Mouse (Mus musculus) left cerebral cortex, postnatal 10 days (tissue): ENCODE data around the gene Mtrr. TPM values are rescaled to one million over a fixed set of nuclear protein-coding genes. Genes with fewer than 3 reads are reported as not detected.

ENCODE experiments used
- DNase-seq, 2 experiments: peaks; one replicate each; pipeline ENCODE4 v3.0.0; 2021 to 2022; ENCODE audit warnings: low spot score in 2 of 2, mixed read lengths in 1 of 2; ENCODE audit errors: extremely low spot score in 1 of 2
- intact Hi-C: fragments of 180-260 bp; cut with DNase I; formaldehyde crosslinking; loops from one replicate; pipeline ENCODE4 v1.15.1; 2025
- total RNA-seq, 2 experiments: library from RNA; stranded (reverse); gene quantifications; 2 replicates each; pipeline ENCODE4 v1.2.3; 2021

Mtrr gene
- 10 to 100 TPM in 1 of 2 experiments, 1 to 10 TPM in 1; 9.3 to 11.9 TPM for total RNA-seq

DNA sequence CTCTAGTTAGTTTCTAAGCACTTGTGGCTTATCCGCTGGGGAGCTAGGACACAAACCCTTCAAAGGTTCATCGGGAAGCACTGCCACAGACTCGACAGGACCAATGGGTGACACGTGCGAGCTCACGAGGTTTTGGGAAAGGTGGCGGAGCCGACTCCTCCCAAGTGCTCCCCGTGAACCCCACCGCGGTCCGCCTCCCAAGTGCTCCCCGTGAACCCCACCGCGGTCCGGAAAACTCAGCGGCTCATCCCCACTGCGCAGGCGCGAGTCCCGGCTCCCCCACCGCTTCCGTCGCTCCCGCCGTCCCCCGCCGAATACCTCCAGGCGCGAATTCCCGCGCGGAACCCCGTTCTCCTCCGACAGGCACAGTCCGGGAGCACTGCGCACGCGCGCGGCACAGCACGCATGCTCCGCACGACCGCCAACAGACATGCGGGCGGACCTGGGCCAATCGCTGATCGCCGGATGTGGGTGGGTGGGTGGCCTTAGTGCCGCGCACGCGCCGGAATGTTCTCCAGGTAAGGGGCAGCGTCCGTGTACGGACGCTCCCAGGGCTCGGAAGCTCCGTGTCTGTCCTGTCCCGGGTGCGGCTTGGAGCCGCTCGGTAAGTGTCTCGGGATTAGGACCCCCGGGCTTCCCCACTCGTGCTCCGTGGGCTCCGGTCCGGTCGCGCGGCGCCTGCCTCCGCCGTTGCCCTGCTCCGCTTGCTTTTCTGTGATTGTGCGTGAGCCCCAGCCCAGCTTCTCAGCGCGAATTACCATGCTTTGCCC, at the start of gene Mtrr, which contains the start of gene Fastkd3:
Gene Mtrr, minus strand, starts transcription at position 403 of the 770 bp plus-strand sequence.
Gene Fastkd3, plus strand, starts transcription at position 488 of the 770 bp plus-strand sequence.
- intact Hi-C loops = no loop called here
- DNase-seq = peak; percentile 96 to 99

DNA sequence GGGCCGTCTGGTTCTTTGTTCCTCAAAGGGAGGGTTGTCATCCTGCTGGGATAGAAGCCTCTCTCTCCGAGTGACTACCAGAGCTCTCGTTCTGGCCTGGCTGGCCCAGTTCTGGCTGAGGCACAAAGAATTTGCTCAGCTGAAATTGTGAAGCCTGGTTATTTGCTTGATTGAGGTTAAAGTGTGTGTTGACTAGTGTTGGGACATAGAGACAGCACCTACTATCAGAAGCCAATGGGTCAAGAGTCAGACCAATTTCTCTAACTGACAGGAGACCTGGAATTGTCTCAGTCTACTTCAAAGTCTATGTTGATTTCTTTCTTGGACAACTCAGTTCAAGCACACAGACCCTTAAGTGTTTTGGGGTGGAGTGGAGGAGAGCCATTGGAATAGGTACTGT, 45.1 kb upstream of the Mtrr start:
- intact Hi-C loops = no loop called here
- no peak for DNase-seq

- DNase-seq = peak in 1 of 2 experiments; percentile 38
- intact Hi-C loops = loop anchor here (5.0 kb wide), 1 partner anchor 375 kb away; the partner anchor contains the start of gene Adcy2
These were observed 40.8 kb upstream of the Mtrr start for GRCm38 (mm10) chr13:68622792-68623191.

DNA sequence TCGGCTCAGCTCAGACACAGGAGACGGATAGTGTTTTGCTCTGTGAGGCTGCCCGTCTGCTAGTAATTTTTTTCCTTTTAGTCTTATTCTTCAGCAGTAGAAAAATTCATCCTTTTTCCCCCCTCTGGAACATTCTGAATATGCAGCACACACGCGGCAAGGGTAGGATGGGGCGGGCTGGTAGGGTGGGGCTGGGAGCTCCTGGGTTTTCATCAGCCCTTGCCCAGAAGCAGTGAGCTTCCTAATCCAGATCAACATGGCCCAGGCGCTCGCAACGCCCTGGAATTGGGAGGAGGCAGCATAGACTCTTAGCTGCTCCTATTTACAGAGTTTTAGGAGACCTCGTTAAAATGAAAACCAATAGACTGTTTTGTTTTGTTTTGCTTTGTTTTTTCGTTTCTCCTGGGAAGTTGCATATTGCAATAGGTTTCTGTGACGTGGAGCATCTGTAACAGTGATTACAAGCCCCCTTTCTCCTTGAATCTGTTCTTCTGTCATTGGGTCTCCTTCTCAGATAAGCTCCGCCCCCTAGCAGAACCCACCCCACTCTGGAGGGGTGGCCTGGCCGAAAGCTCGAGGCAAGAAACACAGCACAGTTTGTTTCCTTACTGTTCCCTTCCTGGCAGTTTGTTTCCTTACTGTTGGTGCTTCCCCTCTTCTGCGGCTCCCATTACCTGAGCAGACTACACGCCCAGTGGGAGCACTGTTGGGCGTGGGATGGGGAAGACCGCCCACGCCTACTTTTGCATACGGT, 25.9 kb upstream of the Mtrr start:
- intact Hi-C loops = loop anchor here (10.0 kb wide), 1 partner anchor 477 kb away; no protein-coding TSS in a partner anchor
- DNase-seq = no peak

GRCm38 (mm10) chr13:68605689-68606126, 23.8 kb upstream of the Mtrr start:
- intact Hi-C loops = loop anchor here (10.0 kb wide), 1 partner anchor 479 kb away; no protein-coding TSS in a partner anchor

GRCm38 (mm10) chr13:68603085-68603484, 21.1 kb upstream of the Mtrr start:
- intact Hi-C loops = loop anchor here (5.0 to 10.0 kb wide), 4 partner anchors 394 to 879 kb away; partner anchors contain the start of gene Adcy2
- no peak for DNase-seq

More at GRCm38 (mm10) chr13:68605689-68606126, 23.8 kb upstream of the Mtrr start:
- peak in 1 of 2 experiments; percentile 66 for DNase-seq

- intact Hi-C loops = loop anchor here (5.0 to 10.0 kb wide), 4 partner anchors 396 to 881 kb away; partner anchors contain the start of gene Adcy2
- no peak for DNase-seq
These were observed 19.2 kb upstream of the Mtrr start for GRCm38 (mm10) chr13:68601184-68601583.

GRCm38 (mm10) chr13:68598953-68599352, 17.0 kb upstream of the Mtrr start:
- DNase-seq = no peak
- intact Hi-C loops = no loop called here

DNA sequence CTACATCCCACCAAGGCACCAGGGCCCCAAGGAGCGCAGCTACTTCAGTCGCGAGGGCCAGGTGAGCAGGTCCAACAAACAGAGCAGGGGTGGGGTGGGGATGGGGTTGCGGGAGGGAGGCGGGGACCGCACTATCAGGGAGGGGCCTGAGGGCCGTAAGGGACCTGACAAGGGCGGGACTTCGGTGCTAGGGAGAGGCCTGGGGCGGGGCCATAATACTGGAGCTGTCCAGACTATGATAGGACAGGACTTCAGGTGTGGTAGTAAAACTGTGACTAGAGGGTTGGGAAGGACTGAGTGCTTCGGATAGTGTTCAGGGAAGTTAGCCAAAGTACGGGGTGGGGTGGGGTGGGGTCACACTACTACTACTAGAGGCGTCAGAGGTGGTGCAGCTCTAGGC, 15.7 kb upstream of the Mtrr start:
- DNase-seq = peak in 1 of 2 experiments; percentile 46
- intact Hi-C loops = no loop called here

DNA sequence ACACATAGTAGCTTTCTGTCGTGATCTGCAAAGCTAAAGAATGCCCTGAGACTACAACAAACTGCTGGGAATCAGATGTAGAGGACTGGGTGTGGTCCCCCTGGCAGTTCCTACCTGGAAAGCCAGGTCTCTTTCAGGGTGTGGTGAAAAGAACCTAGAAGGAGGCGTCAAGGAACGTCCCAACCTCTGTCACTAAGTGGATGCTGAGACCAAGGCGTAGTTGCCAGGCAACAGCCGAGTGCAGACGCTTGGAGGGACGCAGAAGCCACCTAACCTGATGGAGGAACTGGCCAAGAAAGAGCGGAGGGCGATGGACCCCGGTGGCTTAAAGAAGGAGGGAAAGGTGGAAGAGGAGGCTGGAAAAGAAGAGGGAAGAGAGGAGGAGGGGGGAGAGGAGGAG, 15.2 kb upstream of the Mtrr start, which contains the start of gene 1700001L19Rik:
Gene 1700001L19Rik, plus strand, starts transcription at position 223 of the 400 bp plus-strand sequence.
- no peak for DNase-seq
- intact Hi-C loops = no loop called here

DNA sequence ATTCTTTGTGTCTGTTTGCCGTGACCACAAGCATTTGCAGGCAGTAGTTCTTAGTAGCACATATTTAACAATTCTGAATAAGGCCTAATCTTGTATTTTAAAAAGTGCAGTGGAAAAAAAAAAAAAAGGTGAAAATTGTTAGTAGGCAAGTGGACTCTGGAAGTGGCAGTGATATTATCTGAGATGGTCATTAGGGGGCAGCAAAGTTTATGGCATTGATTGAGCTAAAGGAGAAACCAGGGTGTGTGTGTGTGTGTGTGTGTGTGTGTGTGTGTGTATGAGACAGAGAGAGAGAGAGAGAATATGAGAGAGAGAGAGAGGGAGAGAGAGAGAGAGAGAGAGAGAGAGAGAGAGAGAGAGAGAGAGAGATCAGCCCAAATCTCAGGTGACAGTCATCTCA, 11.8 kb upstream of the Mtrr start:
- DNase-seq = no peak
- intact Hi-C loops = no loop called here

DNA sequence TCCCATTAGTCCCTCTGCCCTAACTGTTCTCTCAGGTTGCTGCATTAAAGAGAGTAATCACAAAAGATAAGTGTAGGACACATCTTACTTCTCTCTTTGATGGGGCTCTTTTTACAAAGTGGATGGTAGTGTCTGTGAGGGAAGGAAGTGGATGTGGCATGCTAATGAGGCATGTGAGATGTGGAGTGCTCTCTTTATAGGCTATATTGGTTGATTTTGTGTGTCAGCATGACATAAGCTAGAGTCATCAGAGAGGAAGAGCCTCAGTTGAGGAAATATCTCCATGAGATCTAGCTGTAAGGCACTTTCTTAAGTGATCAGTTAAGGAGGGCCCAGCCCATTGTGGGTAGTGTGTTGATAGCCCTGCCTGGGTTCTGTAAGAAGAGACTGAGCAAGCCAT, 6.4 kb upstream of the Mtrr start:
- intact Hi-C loops = no loop called here

GRCm38 (mm10) chr13:68585441-68585840, 3.5 kb upstream of the Mtrr start:
- no peak for DNase-seq
- intact Hi-C loops = no loop called here

More for the DNA sequence above, 6.4 kb upstream of the Mtrr start:
- DNase-seq = no peak

- DNase-seq = peak in 1 of 2 experiments; percentile 47
- intact Hi-C loops = no loop called here
These were observed 2.0 kb upstream of the Mtrr start for GRCm38 (mm10) chr13:68583961-68584360.

GRCm38 (mm10) chr13:68582517-68582780, 500 bp upstream of the Mtrr start:
- intact Hi-C loops = no loop called here
- no peak for DNase-seq

GRCm38 (mm10) chr13:68581086-68581740, 736 bp downstream of the Mtrr start:
- intact Hi-C loops = no loop called here

GRCm38 (mm10) chr13:68577945-68578344, 4.0 kb downstream of the Mtrr start:
- peak in 1 of 2 experiments; percentile 48 for DNase-seq
- intact Hi-C loops = no loop called here

More at GRCm38 (mm10) chr13:68581086-68581740, 736 bp downstream of the Mtrr start:
- DNase-seq = no peak

DNA sequence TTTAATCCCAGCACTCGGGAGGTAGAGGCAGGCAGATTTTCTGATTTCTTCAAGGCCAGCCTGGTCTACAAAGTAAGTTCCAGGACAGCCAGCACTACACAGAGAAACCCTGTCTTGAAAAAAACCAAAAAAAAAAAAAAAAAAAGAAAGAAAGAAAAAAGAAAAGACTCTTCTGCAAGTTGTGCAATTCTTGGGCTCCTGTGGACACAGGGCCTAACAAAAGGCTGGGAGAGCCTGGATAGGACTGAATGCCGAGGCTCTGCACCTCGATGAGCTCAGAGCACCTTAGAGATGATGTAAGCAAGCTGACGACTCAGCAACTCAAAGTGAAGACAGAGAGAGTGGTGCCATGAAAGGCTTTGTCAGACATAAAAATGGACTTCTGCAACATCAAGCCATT, 7.6 kb downstream of the Mtrr start:
- no peak for DNase-seq
- intact Hi-C loops = no loop called here
